Mouse (Mus musculus) frontal cortex, postnatal 10 days (tissue): ENCODE measurements around the gene Cep131.

ENCODE experiments used
- DNase-seq, 2 experiments: peaks; one replicate each; pipeline ENCODE4 v3.0.0; 2022; ENCODE audit warnings: low spot score in 2 of 2, mixed read lengths in 1 of 2

The Cep131 gene

DNA sequence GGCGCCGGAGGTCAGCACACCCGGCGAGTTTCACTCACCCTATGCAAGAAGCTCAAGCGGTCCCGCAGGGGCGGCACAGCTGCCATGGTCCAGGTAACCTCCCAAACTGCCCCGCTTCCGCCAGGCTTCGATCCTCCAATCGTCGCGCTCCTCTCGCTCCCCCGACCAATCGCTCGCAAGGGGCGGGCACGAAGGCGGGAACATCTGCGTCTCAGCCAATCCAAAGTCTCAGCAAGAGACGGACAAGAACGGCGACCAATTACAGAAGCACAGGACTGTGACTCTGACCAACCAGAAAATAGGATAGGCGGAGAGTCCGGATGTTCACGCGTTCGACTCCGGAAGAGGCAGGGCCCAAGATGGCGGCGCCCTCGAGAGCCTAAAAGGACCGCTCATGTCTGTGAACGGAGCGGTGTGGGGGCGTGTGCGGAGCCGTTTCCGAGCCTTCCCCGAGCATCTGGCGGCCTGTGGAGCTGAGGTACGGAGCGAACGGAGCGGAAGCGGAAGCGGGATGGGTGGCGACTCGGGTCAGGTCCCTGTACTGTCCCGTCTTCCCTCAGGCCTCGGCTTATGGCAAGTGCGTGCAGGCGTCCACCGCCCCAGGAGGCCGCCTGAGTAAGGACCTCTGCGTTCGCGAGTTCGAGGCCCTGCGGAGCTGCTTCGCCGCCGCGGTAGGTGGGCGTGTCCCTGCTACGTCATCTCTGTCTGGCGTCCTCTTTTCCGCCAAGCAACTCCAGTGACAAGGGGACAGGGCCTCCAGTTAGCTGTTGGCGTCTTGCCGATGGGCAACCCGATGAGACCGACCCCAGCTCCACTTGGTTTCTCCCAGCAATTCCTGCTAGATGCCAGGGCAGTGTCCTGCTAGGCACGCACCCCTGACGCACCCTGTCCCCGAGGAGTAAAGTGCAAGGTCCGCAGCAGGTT, 12.2 kb upstream of the Cep131 start, which contains the start of the genes Tepsin and Ndufaf8:
TSS of gene Tepsin (minus strand) at position 144 of the 924 bp plus-strand sequence.
TSS of gene Ndufaf8 (plus strand) at position 341 of the 924 bp plus-strand sequence.
- DNase-seq, result peak; percentile 97 to 99

DNA sequence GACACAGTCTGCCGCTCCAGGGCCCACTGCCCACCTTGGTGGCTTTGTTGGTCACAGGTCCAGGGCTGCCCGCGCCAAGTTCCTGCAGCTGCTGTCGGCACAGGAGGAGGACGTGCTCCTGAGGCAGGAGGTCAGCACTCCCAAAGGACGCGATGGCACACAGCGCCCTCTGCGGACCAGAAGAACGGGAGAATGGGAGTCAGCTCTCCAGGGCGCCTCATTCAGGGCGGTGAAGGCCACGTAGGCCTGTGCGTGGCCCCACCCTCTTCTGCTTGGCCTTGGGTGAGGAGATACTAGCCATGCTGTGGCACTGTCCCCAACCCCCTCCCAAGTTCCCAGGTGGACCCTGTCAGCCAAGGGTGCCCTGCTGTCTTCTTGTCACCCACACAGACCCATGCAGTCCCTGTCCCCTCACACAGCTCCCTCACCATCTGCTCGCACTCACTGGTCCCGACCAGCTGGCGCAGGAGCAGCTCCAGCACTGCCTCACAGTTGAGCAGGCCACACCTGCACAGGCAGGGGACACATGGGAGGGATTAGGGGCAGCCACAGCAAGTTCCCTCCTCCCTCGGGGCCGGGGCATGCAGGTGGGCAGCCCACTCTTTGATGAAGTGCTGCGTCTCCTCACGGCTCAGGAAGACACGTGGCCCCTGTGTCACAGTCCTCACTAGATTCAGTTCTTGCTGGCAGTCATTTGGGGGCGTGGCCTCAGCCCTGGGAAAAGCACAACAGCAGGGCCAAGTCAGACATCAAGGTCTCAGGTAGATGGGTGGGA, 6.4 kb upstream of the Cep131 start:
- DNase-seq, result no peak

DNA sequence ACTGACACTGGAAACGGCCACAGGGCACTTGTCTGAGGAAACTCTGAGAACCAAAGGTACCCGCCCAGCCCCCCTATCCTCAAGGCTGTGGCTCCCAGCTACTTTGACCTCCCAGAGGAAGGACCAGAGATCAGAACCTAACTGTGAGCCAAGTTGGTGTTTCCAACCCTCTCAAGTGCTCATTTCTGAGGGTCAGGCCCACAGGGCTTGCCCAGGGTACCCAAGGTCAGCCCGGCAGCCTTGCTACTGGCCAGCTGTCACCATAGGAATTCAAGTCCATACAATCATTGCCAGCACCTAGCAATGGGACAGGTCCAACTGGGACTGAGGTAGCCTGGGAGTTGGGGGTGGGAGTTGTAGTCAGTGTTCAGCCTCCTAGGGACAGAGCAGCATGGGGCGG, 4.0 kb upstream of the Cep131 start:
- DNase-seq, result no peak

DNA sequence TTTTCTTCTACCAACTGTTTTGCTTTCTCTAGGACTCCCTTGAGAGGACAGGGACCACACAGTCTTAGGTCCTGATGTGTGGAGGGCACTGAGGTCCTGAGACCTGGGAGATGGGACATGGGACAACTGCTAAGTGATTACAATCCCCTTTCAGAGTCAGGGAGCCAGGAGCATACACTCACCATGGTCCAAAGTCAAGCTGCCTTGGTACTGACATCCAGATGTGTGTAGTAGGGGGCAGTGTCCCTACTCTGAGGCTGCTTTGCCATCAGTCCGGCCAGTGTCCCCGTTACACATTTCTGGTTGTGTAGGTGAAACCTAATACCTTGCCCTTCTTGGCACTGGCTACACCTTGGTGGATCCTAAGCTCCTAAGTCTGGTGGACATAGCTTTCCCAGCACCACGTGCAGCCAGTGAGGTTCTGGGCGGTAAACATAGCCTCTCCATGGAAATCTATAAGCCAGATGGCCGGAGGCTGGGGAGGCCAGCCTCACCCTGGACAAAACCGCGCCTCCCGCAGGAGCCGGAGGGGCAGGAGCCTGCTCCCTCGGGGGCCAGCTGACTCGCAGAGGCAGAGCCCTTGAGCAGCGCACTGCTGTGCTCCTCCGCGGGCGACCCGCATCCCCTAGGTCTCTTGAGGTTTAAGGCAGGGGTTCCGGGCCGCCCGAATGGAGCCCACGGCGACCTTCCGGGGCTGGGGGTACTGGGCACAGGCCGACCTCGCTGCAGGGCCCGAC, 568 bp downstream of the Cep131 start:
- peak in 1 of 2 experiments; percentile 33 for DNase-seq

DNA sequence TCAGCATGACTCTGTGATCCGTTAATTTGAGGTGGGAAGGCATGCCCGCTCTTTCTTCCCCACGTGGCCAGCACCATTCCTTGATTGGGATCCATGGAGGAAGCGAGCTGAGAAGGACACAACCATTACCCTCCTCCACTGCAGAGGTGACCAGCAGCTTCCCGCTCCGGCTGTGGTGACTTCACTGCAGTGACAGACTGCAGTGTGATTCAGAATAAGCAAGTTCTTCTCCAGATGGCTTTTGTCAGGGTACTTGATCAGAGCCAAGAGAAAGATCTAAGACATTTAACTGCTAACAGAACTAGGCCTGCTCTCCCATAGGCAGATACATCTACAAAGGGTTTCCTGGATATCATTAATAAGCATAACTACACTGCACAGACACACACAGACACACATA, 6.3 kb downstream of the Cep131 start:
- no peak for DNase-seq

DNA sequence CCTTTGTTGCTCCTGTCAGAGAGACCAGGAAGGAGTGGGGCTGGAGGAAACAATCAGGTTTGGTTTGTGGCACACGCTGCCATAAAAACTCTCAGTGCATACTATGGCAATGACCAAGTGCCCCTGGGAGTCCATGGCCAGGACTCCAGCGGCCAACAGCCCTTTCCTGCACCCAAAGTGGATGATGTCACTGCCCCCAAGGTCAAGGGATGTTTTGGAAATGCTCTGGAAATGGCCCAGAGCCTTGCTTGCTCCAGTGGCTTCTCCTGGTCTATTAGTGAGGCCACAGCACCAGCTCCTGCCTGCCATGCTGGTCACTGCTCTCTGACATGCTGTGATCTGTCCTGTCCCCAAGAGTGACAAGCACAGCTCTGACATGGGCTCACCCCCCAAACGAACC, 10.4 kb downstream of the Cep131 start:
- DNase-seq, result no peak

DNA sequence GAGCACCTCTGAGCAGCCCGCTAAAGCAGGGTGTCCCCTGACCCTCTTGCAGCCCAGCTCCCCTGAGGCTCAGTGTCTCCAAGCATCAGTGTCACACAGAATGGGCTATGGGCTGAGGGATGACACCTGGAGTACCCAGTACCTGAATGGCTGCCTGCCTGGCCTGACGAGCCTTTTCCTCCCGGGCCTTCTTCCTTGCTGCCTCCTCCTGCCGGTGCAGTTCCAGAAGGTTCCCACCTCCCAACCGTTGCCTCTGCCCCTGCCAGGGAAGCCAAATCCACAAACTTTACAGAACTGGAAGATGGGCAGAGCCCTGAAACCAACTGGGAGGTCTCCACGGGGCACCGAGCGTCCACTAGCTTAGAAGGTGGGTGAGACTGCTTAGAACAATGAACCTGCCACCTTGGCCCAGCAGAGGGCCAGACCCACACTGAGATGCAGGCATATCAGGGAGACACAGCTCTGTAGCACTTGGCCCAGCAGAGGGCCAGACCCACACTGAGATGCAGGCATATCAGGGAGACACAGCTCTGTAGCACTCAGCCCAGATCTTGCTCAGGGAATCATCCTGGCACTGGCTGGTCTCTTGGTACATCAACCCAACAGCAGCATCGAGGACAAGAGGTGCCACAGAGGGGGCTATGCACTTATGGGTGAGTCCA, 13.5 kb downstream of the Cep131 start:
- DNase-seq, result no peak

DNA sequence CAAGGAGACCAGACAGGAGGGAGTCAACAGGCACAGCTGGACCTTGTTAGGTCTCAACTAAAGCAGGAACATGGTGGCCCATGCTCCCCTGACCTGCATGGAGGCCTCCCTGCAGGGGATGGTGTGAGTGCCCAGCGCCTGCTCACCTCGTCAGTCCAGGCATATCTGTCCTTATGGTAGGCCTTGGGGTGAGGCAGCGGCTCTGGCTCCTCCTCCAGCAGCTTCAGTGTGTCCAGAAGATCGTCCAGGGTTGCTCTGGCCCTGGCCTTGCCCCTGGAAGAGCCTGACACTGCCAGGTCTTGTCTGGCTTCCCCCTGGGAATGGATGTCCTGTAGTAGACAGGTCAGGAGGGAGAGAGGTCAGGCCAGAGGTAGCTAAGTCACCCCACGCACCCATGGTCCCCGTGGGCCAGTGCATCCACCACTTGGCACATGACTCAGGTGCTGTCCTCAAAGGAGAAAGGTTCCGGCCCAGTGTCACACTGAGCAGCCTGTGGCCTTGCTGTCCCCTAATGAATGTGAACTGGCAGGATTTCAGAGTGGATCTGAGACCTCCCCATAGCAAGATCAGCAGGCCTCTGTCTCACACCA, 14.8 kb downstream of the Cep131 start:
- no peak for DNase-seq

DNA sequence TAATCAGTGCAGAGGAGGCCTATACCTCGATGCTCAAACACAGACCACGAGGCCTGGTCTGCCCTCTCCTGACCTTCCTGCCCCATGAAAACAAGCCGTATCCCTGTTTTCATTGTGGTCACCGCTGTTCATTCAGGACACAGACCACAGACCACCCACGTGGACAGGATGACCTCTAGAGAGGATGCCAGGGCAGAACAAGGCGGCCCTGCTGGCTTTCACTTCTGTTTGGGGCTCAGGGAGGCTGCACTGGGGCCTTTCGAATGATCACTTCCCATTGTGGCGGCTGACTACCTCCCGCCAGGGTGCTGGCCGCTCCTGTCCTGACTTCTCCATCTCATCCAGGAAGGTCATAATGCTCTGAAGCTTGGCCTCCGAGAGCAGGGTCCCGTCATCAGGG, 15.6 kb downstream of the Cep131 start:
- no peak for DNase-seq

DNA sequence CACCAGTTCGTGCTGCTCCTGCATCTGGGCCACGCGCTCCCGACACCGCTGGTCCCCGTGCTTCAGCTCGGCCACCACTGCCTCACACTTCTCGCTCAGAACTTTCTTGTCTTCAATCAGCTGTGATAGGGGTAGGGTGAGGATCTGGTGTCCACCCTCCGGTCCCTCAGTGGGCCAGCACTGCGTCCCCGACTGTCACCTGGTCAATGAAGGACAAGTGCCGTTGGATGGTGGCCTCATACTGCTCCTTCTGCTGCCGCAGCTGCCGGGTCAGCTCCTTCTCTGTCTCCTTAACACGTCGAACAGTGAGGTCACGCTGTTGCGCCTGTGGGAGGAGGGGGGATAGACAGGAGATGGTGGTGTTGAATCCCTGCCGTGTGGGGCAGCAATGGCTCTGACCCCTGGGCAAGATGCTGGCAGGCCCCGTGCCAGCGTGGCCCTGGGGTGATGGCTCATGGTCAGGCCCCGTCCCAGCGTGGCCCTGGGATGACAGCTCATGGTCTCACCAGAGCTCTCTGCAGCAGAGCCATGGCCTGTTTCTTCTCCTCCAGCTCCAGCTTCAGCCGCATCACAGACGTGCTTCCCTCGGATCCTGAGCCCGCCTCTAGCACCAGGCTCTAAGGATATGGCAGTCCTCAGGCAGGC, 16.2 kb downstream of the Cep131 start:
- DNase-seq, result no peak

DNA sequence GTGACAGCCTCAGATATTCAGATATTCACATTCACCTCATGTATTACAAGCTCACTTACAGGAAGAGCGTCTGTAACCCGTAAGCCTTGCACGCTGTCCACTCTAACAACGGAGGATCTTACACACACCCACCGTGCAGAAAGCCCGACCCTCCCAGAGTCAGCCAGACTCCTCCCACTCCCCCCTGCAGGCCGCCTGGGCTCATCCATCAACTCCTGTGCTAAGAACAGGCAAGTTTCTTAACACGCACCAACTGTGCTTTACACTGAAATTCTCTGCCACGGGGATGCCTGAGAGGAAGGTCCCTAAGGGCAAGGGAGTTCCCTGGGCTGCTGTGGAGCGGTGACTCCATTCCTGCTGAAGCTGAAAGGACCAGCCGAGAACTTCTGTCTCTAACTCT, 17.4 kb downstream of the Cep131 start:
- no peak for DNase-seq

DNA sequence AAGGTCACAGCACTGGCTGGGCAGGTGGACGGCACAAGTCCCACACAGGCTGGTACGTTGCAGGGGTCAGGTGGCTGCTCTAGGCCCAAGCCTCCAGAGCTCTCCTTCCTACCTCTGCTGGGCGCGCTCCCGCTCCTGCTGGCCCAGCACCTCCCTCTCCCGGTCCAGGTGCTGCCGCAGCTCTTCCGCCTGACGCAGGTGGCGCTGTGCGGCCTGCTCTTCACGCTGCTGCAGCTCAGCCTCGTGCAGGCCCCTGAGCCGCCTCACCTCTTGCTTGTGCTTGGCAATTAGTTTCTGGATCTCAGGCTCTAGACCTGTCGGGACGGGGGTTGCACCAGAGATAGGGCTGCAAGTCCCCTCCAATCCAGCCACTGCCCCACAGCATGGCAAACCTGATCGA, 18.8 kb downstream of the Cep131 start:
- no peak for DNase-seq

DNA sequence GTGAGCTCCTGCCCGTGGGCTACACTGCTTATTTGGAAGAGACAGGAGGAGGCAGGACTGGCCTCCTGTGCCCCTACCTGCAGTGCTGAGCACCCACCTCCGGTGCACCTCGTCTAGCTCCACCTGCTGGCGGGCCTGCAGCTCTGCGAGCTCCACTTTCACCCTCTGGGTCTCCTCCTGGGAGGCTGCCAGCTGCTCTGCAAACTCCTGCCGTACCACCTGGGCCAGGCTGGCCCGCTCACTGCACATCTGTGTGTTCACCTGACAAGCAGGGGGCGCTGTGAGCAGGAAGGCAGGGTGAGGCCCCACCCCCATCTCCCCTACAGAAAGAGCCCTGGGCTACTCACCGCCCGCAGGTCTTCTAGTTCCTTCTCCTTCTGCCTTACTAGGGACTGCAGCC, 21.3 kb downstream of the Cep131 start:
- DNase-seq, result peak in 1 of 2 experiments; percentile 47

DNA sequence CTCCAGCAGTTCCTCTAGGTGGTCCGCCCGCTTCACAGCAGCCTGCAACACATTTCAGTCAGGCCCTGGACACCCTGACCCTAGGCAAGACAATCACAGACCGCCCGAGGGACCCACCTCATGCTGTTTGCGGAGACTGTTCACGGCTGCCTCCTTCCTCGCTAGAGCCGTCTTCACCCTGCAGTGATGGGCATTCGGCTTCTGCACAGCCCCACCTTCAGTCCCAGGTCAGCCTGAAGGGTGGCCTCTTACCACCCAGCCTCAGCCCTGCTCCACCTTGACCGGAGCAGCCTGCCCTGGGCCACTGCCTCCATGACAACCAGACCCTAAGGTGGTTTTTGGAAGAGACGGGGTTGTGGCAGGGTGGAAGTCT, 22.0 kb downstream of the Cep131 start:
- no peak for DNase-seq

DNA sequence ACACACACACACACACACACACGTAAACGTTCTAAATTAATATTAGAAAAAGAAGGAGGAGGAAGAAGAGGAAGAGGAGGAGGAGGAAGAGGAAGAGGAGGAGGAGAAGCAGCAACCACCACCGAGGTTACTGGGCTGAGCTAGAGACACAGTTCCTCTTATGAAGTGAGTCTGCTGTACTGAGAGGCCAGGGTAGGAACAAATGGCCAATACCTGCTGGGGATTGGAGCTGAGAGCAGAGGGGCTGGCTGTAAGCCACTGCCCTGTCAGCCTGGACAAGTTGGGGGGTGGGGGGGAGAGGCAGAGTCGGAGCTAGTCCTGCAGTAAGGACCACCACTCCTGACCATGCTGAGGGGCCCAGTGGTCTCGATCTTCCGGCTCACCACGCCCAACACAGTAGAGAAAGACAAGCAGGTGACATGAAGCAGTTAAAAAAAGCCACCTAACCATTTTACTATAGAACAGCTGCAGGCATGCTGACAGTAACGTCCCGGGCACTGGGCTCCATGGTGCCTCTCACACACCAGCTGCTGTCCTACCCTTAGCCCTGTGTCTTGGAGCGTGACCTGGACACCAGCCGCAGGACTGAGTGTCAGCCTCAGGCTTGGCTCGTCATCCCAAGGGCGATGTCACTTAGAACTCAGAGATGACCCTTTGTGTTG, 22.5 kb downstream of the Cep131 start:
- DNase-seq, result no peak

DNA sequence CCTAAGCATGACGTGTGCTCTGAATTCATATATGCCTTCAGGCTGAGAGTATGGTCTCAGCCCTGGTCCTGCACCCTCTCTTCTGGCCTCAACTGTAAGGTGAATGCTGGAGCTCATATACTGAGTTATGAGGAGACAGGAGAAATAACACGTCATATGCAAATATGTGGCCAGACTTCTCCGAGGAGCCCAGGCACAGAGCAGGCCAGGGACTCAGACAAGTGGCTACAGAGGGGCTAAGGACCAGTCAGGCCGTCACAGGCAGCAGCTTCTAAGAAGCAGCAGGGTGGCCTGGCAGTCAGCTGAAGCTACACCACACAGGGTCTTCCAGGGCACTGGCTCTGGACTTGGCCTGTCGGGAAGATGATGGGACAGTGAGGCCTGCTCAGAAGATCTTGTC, 23.3 kb downstream of the Cep131 start:
- DNase-seq, result no peak

DNA sequence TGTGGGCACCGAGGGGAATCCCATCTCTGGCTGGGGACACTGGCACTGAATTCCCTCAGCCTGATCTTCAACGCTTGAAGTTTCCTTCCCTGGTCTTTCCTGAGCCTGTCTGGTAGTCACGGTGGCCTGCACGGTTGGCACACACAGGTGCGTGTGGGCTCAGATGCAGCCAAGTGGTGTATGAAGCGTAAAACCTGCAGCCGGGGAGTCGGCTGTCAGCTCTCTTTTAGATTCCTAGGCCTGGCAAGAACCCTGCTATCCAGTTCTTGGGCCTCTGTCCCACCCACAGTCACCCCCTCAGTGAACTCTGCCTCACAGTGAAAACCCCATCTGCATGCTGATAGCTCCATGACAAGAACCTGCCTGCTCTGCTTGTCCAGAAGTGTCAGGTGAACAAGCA, 26.0 kb downstream of the Cep131 start:
- DNase-seq, result no peak

DNA sequence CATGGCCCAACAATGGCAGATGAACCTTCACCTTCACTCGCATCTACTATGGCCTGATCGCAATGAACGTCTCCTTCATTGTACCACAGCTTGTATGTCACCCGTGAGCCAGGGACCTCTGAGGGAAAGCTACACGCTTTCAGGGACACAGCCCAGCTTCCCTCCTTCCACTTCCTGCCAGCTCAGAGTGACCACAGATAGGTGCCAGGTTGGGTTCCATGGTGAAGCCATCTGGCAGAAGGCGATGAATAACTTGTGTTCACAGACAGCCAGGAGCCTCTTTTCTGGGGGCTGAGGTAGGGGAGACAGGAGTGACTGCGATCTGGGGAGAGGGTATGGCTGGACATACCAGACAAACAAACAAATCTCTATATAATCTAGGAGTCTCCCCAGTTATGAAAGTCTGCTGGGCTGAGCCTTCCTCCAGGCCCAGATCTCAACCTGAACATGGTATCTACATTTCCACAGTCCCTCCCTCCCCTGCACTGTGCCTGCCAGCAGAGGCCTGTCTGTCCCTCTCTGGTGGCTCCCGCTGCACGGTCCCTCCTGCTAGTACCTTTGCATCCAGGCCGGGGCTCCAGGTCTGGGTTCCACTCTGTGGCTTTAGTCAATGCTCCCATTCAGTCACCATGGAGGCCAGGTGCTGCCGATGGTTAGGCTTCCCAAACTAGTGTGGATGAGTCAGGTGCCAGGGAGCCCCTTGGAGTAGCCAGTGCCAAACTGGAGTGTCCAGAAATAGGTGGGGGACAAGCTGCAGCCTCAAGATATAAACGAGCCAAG, 30.5 kb downstream of the Cep131 start:
- DNase-seq, result no peak

DNA sequence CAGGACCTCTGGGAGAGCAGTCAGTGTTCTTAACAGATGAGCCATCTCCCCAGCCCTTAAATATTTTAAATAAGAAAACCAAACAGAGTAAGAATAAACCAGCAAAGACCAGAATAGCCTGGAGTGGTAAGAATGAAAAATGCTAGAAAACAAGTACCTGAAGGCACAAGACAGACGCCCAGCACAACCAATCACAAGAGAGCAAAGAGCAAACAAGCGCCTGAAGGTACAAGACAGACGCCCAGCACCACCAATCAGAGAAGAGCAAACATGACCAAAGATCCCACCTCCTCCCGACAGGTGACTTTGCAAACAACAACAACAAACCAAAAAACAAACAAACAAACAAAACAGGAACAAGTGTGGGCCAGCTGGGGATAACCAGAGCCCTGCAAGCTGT, 32.8 kb downstream of the Cep131 start:
- DNase-seq, result no peak
